Mouse (Mus musculus) limb, embryonic 10.5 days (tissue): ENCODE measurements around the gene Stard5. TPM values are rescaled to one million over a fixed set of nuclear protein-coding genes. Genes with fewer than 3 reads are reported as not detected.
A peak's percentile ranks its signal among the peaks of the same experiment; 100 is the strongest.

ENCODE experiments used
- DNase-seq: peaks from one replicate; pipeline ENCODE4 v3.0.0-alpha.2; 2017; ENCODE audit warnings: low spot score
- H3K27ac ChIP-seq: fragments of 300-500 bp; sonication (generic); 2 replicates; pipeline ENCODE4 v1.5.1; 2016; ENCODE audit warnings: mild to moderate bottlenecking
- H3K27me3 ChIP-seq: fragments of 300-500 bp; sonication (generic); 2 replicates; pipeline ENCODE4 v1.6.1; 2016; ENCODE audit warnings: low read depth, mild to moderate bottlenecking; ENCODE audit not compliant: poor library complexity, severe bottlenecking
- H3K36me3 ChIP-seq: fragments of 300-500 bp; sonication (generic); 2 replicates; pipeline ENCODE4 v1.6.1; 2016; ENCODE audit warnings: mild to moderate bottlenecking, moderate library complexity
- H3K4me1 ChIP-seq: fragments of 300-500 bp; sonication (generic); 2 replicates; pipeline ENCODE4 v1.6.1; 2016
- H3K4me3 ChIP-seq: fragments of 300-500 bp; sonication (generic); 2 replicates; pipeline ENCODE4 v1.5.1; 2016; ENCODE audit warnings: mild to moderate bottlenecking, moderate library complexity
- H3K9me3 ChIP-seq: fragments of 300-500 bp; sonication (generic); replicated peaks from 2 replicates; pipeline ENCODE4 v1.6.1; 2016; ENCODE audit warnings: mild to moderate bottlenecking
- WGBS: fragments of 180-500 bp; shearing (Covaris S2); methylation state at CpG from one replicate; pipeline ENCODE4 v1.1.7; 2016; 5-methylcytosine and 5-hydroxymethylcytosine counted together
- polyA plus RNA-seq: library from polyadenylated mRNA; unstranded; fragments of >200 nt; fragmentation: Nextera tagmentation; extraction: Ambion mirVana; gene quantifications from 2 replicates; pipeline ENCODE4 v1.2.1, GENCODE M21; 2016

Stard5 gene
- 15.2 and 18.1 TPM in 2 replicates for polyA plus RNA-seq

DNA sequence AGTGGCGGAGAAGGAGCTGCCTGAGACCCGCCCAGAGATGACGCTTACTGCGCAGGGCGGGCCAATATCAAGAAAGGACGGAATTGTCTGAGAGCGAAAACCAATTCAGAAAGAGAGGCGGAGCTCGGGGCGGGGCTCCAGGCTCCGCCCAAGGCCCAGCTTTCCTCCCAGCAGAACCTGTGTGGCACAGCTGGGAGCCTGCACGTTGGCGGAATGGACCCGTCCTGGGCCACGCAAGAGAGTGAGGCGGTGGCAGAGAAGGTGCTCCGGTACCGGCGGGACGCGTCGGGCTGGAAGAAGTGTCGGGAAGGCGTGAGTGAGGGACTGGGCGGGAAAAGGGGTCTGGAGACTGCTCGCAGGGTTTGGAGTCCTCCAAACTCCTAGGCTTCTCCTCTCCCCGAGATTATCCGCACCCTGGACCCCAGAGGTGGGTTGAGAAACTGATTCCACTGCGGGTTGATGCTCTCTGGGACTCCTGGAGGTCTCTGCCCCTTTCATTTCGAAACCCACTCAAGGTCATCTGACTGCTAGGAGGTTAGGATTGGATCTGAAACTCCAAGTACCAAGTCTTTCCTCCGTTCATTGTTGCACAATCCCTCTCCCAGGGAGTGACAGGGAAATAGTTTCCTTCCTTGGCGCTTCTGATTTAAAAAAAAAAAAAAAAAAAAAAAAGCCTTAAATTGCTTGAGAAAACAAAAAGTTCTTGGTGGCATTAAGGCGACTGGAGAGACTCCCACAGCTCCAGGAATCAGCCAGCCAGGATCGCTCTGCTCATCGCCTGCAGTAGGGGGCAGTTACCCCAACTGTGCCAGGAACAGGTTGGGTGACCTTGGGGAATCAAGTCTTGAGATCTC, at the start of gene Stard5:
Gene Stard5, plus strand, starts transcription at position 132 of the 854 bp plus-strand sequence.
- no peaks in the 10 kb centered on the region for H3K9me3 ChIP-seq
- no peaks in the 10 kb centered on the region for H3K27me3 ChIP-seq
- peak within 1 kb of the TSS; percentile 75 for H3K4me3 ChIP-seq
- peak within 1 kb of the TSS; percentile 85 for H3K27ac ChIP-seq
- peaks cover 18% of the 10 kb centered on the region for H3K4me1 ChIP-seq
- DNase-seq = peak; percentile 85
- WGBS = 1% methylated on average over 35 of the region's 35 CpGs
- H3K36me3 ChIP-seq = peaks cover 7% of the 10 kb centered on the region

DNA sequence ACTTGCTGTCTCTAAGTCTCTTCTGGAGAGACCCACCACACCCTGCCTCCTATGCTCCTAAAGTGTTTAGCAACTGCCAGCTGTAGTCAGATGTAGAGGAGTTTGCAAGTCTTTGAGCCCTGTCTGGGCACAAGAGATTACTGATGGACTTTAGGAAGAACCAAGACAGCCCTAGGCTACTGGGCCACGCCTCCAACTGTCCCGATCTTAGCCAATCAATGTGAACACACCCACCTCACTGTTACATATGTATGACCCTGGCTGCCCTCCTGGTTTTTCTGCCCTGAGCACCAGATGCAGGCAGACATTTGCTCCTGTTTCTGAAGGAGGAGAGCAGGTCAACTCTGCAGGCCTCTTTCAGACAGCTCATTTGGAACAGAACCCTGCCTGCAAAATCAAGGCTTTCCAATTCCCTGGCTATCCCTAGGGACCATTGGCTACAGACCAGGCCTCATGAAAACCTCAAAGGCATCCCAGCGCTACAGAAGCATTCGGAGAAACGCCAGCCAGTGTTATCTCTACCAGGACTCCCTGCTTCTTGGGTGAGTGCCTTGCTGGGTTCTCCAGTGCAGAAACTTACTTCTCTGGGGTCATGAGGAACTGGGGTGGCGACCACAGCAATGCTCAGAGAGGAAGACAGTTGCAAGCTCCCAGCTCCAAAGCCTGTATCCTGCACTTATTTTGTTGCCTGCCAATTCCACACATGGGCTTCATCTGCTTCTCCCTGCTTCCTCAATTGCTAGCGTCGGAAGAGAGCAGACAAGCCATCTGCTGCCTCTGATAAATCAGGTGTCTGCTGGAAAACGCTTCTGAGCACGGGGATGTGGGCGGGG, 46.9 kb upstream of the Stard5 start, which contains the start of gene Tmc3:
Gene Tmc3, plus strand, starts transcription at position 289 of the 833 bp plus-strand sequence.
- H3K27me3 ChIP-seq = no peaks in the 10 kb centered on the region
- H3K9me3 ChIP-seq = no peaks in the 10 kb centered on the region
- H3K36me3 ChIP-seq = no peaks in the 10 kb centered on the region
- H3K4me1 ChIP-seq = peaks cover 8% of the 10 kb centered on the region
- H3K4me3 ChIP-seq = no peak within 1 kb of the TSS
- 35% methylated on average over 11 of the region's 11 CpGs for WGBS
- DNase-seq = no peak
- H3K27ac ChIP-seq = peak within 1 kb of the TSS; percentile 25; the same call in 1 of the 2 replicates

DNA sequence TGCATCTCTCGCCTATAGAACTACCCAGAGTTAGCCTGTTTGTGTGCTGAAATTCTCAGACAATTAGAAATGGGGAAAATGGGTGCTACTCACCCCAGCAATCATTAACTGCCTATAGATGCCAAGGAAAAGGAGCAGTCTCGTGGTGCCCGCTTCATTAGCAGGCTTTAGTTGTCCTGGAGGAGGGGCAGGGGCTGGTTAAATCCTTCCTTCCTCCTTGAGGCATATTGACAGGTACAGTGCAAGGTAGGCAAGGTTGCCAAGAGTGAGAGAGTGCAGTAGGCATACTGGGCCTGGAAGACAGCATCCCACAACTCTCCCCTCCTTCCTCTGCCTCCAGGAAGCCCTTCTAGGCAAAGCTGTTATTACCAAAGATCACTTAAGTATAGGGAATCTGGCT, 37.7 kb upstream of the Stard5 start:
- no peaks in the 10 kb centered on the region for H3K36me3 ChIP-seq
- no peak overlapping the region for H3K4me3 ChIP-seq
- no peaks in the 10 kb centered on the region for H3K4me1 ChIP-seq
- H3K27me3 ChIP-seq = no peaks in the 10 kb centered on the region
- DNase-seq = no peak
- no peaks in the 10 kb centered on the region for H3K9me3 ChIP-seq
- WGBS = 83% methylated on average over 3 of the region's 3 CpGs
- no peak overlapping the region for H3K27ac ChIP-seq

DNA sequence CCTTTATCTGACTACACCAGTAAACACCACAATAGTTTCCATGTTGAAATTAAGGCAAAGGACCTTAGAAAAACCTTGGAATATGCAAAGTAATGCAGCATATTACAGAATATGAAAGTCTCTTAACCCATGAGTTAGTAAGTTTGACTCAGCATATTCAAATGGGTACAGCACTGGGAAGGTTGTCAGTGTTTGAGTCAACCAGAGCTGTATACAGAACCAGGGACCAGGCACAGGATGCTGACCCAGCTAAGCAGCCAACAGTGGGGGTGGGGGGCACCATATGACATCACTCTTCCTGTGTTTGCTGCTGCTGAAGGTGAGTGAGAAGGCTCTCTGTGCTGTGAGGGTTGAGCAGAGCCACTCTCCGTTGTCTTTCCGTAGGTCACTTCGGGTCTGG, 34.7 kb upstream of the Stard5 start:
- WGBS = 92% methylated on average over 3 of the region's 3 CpGs
- Histone ChIP-seq H3K4me3 (no peak overlapping the region), H3K4me1 (no peaks in the 10 kb centered on the region), H3K27ac (no peak overlapping the region), H3K36me3 (no peaks in the 10 kb centered on the region), H3K9me3 (no peaks in the 10 kb centered on the region), H3K27me3 (no peaks in the 10 kb centered on the region)
- no peak for DNase-seq

DNA sequence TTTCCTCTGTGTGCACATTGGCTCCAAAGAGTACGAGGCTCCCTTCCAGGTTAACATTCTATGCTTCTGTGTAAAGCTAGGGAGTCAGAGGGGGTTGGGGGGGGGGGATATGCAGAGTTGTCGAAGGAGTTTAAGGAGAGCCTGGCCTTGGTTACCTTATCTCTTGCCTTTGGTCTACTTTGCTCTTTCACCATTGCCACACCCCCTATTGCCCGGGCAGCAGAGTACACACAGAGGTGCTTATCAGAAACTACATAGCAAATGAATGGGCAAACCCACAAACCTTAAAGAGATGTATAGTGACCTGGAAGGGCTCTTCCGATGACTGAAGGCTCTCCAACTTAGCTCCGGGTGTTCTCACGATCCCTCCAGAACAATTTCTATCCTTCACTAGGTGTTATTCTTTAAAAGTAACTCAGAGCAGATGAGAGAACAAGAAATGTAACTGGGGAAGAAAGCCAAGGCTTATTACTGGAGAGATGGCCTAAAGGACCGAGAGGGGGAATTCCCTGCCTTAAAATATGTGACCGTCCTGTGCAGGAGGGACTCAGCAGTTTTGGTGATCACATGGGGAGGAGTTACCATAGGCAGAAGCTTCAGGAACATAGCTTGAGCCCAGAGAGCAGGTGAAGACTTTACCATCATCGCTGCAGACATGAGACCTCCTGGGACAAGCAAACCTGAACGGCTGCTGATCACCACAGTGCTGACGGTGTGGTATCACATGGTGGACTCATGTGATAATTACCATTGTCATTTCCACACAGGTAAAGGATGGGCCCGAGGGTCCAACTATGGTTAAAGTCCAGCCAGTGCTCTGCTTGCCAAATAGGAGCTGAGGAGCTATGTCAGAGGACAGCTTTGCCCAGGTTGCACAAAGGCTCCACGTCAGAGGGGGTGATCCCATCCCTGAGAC, 32.5 kb upstream of the Stard5 start:
- WGBS = 88% methylated on average over 13 of the region's 13 CpGs
- no peaks in the 10 kb centered on the region for H3K9me3 ChIP-seq
- no peaks in the 10 kb centered on the region for H3K27me3 ChIP-seq
- H3K4me3 ChIP-seq = no peak overlapping the region
- peaks cover 2% of the 10 kb centered on the region; the same call in 1 of the 2 replicates for H3K4me1 ChIP-seq
- no peak overlapping the region for H3K27ac ChIP-seq
- DNase-seq = no peak
- no peaks in the 10 kb centered on the region for H3K36me3 ChIP-seq

DNA sequence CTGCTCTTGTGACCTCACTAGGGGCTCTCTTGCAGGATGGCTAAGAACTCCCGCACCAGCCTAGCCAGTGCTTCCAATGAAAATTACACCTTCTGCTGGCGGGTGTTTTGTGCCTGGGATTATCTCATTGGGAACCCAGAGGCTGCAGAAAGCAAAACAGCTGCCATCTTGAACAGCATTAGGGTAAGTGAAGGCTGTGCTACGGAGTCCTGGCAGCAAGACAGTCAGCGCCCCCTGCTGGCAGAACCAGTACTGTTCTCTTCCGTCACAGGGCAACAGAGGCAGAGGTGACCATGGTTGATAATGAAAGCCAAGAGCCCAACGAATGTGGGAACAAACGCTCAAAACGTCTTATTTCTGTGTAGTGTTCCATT, 31.9 kb upstream of the Stard5 start:
- H3K27ac ChIP-seq = no peak overlapping the region
- H3K36me3 ChIP-seq = no peaks in the 10 kb centered on the region
- H3K27me3 ChIP-seq = no peaks in the 10 kb centered on the region
- H3K9me3 ChIP-seq = no peaks in the 10 kb centered on the region
- peaks cover 8% of the 10 kb centered on the region for H3K4me1 ChIP-seq
- 61% methylated on average over 8 of the region's 8 CpGs for WGBS
- DNase-seq = peak; percentile 75
- no peak overlapping the region for H3K4me3 ChIP-seq

DNA sequence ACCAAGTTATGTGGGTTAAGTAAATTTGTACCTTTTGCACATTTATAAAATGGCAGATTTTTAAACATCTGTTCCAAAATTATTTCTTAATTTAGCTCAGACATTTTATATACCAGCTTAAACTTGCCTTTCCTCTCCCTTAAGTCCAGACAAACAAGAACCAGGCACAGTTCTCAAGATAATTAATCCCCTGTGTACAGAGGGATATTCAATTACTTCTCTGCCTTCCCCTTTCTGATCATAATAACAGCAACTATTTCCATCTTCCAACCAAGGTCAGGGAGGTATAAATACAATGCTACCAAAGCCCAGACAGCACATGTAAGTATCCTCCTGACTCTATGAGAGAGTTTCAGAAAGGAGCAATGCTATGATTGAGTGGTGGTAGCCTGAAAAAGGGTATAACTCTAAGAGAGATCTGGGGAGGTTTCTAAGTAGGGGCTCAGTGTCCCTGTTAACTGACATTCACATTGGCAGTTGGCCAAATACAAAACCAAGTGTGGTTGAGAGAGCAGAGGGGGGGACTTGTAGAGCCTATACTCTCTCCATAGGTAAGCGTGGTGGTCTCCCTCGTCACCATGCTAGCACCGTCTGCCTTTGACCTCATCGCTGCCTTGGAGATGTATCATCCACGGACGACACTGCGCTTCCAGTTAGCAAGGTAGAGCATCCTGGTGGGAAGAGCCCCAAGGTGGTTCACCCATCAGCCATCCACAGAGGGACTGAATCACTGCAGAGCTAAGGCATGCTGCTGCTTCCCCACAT, 27.4 kb upstream of the Stard5 start:
- H3K27ac ChIP-seq = no peak overlapping the region
- H3K36me3 ChIP-seq = no peaks in the 10 kb centered on the region
- H3K9me3 ChIP-seq = no peaks in the 10 kb centered on the region
- H3K4me1 ChIP-seq = peaks cover 10% of the 10 kb centered on the region
- 93% methylated on average over 7 of the region's 7 CpGs for WGBS
- no peak for DNase-seq
- no peaks in the 10 kb centered on the region for H3K27me3 ChIP-seq
- no peak overlapping the region for H3K4me3 ChIP-seq

DNA sequence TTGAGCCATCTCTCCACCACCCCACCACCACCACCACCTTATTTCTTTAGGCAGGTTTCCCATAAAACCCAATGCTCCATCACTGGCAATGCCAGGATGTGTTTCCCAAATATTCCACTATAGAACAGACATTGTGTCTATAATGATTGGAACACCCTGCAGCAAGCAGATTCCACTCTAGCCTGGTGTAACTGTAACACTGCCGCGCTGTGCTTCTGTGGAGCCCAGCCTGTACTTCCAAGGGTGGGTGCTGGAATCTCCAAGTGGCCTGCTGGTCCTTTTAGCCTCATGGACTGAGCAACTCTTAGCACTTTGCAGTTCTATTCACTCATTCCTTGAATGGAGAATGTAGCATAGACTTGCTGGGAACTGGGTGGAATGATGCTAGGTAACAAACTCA, 25.0 kb upstream of the Stard5 start:
- DNase-seq = no peak
- no peak overlapping the region for H3K27ac ChIP-seq
- H3K27me3 ChIP-seq = no peaks in the 10 kb centered on the region
- H3K36me3 ChIP-seq = no peaks in the 10 kb centered on the region
- 96% methylated on average over 2 of the region's 2 CpGs for WGBS
- peaks cover 10% of the 10 kb centered on the region for H3K4me1 ChIP-seq
- H3K9me3 ChIP-seq = no peaks in the 10 kb centered on the region
- no peak overlapping the region for H3K4me3 ChIP-seq

DNA sequence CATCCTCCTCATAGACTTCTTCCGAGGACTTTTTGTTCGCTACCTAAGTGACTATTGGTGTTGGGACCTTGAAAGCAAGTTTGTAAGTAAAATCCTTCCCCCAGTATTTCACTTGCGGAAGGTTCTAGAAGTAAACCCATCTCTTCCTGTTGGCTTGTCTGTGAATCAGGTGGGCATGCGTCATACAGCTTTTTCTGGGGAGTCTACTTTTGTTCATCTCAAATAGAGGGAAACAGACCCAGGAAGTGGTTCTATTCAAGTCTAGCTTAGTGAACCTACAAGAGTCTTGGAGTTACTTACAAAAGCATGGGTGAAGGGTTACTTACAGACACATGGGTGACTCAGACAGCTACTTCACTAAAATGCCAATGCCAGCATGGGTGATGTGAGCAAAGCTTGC, 21.9 kb upstream of the Stard5 start:
- H3K4me3 ChIP-seq = no peak overlapping the region
- no peak for DNase-seq
- no peaks in the 10 kb centered on the region for H3K36me3 ChIP-seq
- peaks cover 2% of the 10 kb centered on the region; the same call in 1 of the 2 replicates for H3K4me1 ChIP-seq
- H3K9me3 ChIP-seq = no peaks in the 10 kb centered on the region
- 96% methylated on average over 4 of the region's 4 CpGs for WGBS
- no peak overlapping the region for H3K27ac ChIP-seq
- no peaks in the 10 kb centered on the region for H3K27me3 ChIP-seq

DNA sequence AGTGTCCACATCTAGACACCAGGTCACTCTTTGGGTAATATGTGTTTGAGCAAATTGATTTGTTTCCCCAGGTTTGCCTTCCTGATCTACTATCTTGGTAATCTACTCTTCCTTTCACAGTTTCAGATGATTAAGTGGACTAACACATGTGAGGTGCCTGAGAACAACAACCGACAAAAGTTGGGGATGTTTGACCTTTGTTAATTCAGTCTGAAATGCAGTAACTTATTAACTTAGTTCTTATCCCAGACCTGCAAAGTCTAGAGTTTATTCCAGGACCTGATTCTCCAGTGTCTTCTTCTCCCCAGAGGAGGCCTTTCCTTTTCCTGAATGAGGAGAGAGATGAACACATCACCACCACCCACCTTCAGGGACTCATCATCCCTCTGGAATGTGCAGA, 19.9 kb upstream of the Stard5 start:
- WGBS = 93% methylated on average over 1 of the region's 1 CpGs
- Histone ChIP-seq H3K27ac (no peak overlapping the region), H3K9me3 (no peaks in the 10 kb centered on the region), H3K27me3 (no peaks in the 10 kb centered on the region), H3K36me3 (no peaks in the 10 kb centered on the region), H3K4me3 (no peak overlapping the region), H3K4me1 (no peaks in the 10 kb centered on the region)
- no peak for DNase-seq

DNA sequence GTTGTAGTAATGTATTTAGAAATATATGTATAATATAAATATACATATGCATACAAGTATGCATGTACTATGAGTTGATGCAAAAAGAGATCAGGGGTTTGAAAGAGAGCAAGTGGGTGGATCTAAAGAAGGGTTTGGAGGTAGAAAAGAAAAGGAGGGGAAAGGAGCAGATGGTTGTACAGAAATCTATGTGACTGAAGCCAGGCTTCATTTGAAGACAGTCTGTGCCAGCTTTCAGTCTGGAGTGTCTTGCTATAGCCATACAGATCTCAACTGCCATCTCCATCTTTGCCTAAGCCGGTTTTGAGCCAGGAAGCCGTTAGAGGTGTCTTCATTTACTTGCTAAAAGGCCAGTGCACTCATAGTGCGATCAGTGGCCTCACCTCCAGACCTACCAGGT, 16.5 kb upstream of the Stard5 start:
- no peaks in the 10 kb centered on the region for H3K4me1 ChIP-seq
- no peak for DNase-seq
- 93% methylated on average over 3 of the region's 3 CpGs for WGBS

DNA sequence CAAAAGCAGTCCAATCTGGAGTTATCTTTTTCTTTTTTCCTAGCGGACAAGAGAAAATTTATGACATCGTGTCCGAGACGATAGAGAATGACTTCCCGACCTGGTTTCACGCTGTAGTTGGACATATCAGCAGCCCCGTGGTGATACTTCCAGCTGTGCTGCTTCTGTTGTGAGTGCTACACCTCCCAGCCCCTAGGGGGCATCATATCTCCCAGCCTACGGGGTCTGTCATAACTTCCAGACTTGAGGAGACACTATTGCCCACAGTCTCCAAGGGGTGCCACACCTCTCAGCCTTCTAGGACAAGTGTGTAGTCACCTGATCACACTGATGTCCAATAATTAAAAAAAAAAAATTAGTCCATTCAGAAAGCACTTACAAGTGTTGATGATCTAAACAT, 15.9 kb upstream of the Stard5 start:
- Histone ChIP-seq H3K4me1 (no peaks in the 10 kb centered on the region), H3K27me3 (no peaks in the 10 kb centered on the region), H3K27ac (no peak overlapping the region), H3K36me3 (no peaks in the 10 kb centered on the region), H3K4me3 (no peak overlapping the region), H3K9me3 (no peaks in the 10 kb centered on the region)
- no peak for DNase-seq
- 87% methylated on average over 8 of the region's 8 CpGs for WGBS

More for the DNA sequence above, 16.5 kb upstream of the Stard5 start:
- Histone ChIP-seq H3K27me3 (no peaks in the 10 kb centered on the region), H3K27ac (no peak overlapping the region), H3K36me3 (no peaks in the 10 kb centered on the region), H3K9me3 (no peaks in the 10 kb centered on the region), H3K4me3 (no peak overlapping the region)
